Mouse (Mus musculus) testis, adult 2 months (tissue): ENCODE measurements at regions not wholly inside any gene's neighbourhood (a gene's known extent, or its start where the extent isn't known, plus 50 kb on each side); places are given as distances from the start of the nearest gene placed in this dataset.

Experiments used
- H3K27ac ChIP-seq: fragments of 200-500 bp; 2 replicates; pipeline ENCODE4 v1.5.1; 2012; ENCODE audit warnings: low read depth, low read length; ENCODE audit not compliant: control insufficient read depth, insufficient read depth
- H3K27me3 ChIP-seq: fragments of 200-500 bp; 2 replicates; pipeline ENCODE4 v1.6.1; 2012; ENCODE audit warnings: mild to moderate bottlenecking, low read length, moderate library complexity; ENCODE audit not compliant: control insufficient read depth, insufficient read depth
- H3K36me3 ChIP-seq: fragments of 200-500 bp; 2 replicates; pipeline ENCODE4 v1.6.1; 2012; ENCODE audit warnings: mild to moderate bottlenecking, low read length; ENCODE audit not compliant: control insufficient read depth, insufficient read depth
- H3K4me1 ChIP-seq: fragments of 200-500 bp; 2 replicates; pipeline ENCODE4 v1.6.1; 2012; ENCODE audit warnings: low read length; ENCODE audit not compliant: control insufficient read depth, insufficient read depth
- H3K4me3 ChIP-seq: fragments of 200-500 bp; 2 replicates; pipeline ENCODE4 v1.5.1; 2012; ENCODE audit warnings: low read depth, mild to moderate bottlenecking, low read length, moderate library complexity, mixed read lengths; ENCODE audit not compliant: control insufficient read depth
- CTCF ChIP-seq: fragments of 200-500 bp; IDR thresholded peaks from 2 replicates; pipeline ENCODE4 v1.5.1; 2012; ENCODE audit warnings: low read depth, mild to moderate bottlenecking, inconsistent platforms, low read length, moderate library complexity; ENCODE audit not compliant: control insufficient read depth, insufficient read depth, insufficient replicate concordance
- POLR2A ChIP-seq: fragments of 200-500 bp; IDR thresholded peaks from 2 replicates; pipeline ENCODE4 v1.6.1; 2012; ENCODE audit warnings: low read depth, mild to moderate bottlenecking, inconsistent platforms, low read length, moderate library complexity; ENCODE audit not compliant: control insufficient read depth

DNA sequence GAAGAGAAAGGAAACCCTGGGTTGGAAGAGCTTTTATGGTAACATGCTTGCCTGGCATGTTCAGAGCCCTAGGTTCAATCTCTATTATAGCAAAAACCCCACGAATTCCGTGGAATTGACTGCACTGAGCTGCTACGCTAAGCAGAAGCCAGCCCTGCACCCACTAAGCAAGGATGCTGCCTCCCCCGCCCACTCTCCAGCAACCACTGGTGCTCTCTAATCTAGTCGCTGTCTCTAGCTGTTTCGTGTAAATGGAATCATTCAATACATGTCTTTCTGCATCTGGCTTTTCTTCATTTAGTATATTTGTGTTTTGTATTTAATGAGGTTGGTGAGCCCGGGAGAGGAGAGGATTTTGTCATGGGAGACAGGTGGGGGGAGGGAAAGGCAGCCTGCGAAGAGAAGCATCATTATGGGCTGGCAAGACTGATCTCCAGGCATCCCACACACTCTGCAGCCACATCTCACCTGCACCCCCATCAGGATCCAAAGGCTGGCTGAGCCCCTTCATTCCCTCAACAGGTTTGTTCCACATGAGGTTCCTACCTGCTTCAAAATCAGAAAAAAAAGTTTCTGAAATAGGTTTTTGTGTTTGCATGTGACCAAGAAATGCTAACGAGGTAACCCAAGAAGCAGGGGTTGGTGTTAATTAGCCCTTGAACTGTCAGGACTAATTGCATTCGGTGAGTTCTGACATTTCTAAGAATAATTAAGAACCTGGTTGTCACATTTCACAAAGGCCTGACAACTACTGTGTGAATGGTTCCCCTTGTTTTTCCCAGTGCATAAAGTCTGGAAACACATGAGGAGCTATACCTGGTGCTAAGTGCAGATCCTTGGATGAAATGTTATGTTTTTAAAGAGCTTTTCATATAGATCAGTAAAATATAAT, 68.6 kb upstream of the Ubl3 start:
- H3K27ac ChIP-seq: no peak overlapping the region
- no peak for TF ChIP-seq POLR2A
- H3K36me3 ChIP-seq: no peaks in the 10 kb centered on the region
- no peaks in the 10 kb centered on the region for H3K27me3 ChIP-seq
- H3K4me1 ChIP-seq: peaks cover 4% of the 10 kb centered on the region
- H3K4me3 ChIP-seq: no peak overlapping the region

DNA sequence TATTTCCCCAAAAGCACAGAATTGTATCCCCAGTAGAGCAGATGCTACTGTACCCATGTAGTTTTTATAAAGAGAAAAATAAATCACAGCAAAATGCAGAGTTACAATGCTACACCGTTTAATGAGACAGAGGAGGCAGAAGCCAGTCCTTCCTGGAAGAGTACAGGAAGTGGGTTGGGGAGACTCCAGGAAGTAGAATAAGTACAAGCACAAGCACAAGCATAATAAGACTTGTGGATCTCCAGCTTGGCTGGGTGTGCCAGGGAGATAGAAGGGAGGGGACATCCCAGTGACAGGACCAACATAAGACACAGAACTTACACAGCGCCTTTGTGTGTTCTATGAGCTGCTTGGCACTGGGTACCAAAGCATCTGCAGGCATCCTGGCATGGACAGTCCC, 67.3 kb upstream of the Ubl3 start:
- no peak overlapping the region for H3K27ac ChIP-seq

DNA sequence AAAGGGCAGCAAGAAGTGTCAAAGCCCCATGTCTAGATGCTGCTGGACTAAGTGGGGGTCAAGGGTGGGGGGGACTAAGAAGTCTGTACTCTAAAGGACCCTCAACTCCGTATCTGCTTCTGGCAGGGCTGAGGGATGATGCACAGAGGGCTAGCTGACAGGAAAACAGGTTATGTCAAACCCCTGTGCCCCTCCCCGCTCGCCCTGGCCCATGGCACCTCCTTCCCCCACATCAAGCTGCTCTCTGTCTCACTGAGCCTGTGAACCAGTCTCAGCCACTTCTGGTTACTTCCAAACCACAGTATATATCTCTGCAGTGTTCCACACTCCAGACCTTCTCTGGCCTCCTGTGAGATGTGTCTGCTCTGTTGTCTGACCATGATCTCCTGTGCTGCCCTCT, 63.8 kb upstream of the Ubl3 start:
- Histone ChIP-seq H3K27me3 (no peaks in the 10 kb centered on the region), H3K36me3 (no peaks in the 10 kb centered on the region), H3K4me1 (peaks cover 2% of the 10 kb centered on the region), H3K27ac (no peak overlapping the region), H3K4me3 (no peak overlapping the region)
- TF ChIP-seq POLR2A (no peak), CTCF (no peak)

More for the DNA sequence above, 67.3 kb upstream of the Ubl3 start:
- TF ChIP-seq POLR2A: no peak
- TF ChIP-seq CTCF: no peak
- Histone ChIP-seq H3K36me3 (no peaks in the 10 kb centered on the region), H3K4me1 (peaks cover 2% of the 10 kb centered on the region), H3K27me3 (no peaks in the 10 kb centered on the region), H3K4me3 (no peak overlapping the region)

DNA sequence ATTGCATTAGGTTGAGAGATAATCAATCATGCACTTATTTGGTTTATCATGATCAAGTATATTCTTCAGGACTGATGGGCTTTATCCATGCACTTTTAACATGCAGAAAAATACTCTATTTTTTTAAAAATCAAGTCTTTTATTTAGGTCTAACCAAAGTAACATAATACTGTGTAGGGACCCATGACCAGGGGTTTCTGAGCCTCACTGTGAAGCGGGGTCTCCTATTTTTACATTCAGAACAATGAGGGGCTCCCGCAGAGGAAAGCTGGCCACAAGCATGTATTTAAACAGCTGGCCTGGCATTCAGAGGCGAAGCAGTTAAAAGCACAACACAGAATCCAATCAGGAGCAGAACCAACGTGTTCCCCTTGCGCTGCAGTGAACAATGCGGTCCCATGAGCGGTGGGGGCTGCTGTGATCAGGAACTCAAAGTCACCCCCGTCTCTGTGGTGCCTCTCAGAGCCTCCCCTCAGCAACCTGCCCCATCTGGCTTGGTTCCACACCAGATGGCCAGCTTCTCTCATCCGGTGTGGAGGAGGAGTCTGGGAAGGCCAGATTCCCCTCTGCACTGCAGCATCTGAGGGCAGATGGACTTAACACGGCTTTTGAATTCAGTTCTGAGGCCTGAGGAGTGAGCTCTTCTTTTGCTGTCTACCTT, 63.2 kb upstream of the Ubl3 start:
- H3K27ac ChIP-seq: no peak overlapping the region
- H3K27me3 ChIP-seq: no peaks in the 10 kb centered on the region
- no peak for TF ChIP-seq CTCF
- no peak for TF ChIP-seq POLR2A
- no peak overlapping the region for H3K4me3 ChIP-seq
- H3K36me3 ChIP-seq: no peaks in the 10 kb centered on the region
- peaks cover 2% of the 10 kb centered on the region for H3K4me1 ChIP-seq

DNA sequence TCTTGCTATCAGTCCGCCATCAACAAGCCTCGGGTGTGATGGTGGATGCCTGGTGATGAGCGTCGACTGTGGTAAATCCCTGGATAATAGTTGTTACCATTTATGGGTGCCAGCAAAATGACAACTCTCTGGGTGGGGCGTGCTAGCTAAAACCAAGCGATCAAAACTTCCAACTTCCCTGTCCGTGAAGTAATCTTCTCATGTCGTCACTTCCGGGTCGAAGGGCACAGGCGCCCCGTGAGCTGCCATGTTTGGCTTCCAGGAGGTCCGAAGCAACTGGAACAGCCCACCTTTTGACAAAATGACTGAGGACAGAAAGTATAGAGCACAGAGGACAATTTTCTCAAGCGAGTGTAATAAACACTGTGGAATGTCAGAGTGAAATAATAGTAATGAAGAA, 62.5 kb upstream of the Ubl3 start:
- Histone ChIP-seq H3K27ac (no peak overlapping the region), H3K36me3 (no peaks in the 10 kb centered on the region), H3K27me3 (no peaks in the 10 kb centered on the region), H3K4me1 (peaks cover 2% of the 10 kb centered on the region), H3K4me3 (peak overlapping the region; percentile 78)
- no peak for TF ChIP-seq POLR2A
- no peak for TF ChIP-seq CTCF

DNA sequence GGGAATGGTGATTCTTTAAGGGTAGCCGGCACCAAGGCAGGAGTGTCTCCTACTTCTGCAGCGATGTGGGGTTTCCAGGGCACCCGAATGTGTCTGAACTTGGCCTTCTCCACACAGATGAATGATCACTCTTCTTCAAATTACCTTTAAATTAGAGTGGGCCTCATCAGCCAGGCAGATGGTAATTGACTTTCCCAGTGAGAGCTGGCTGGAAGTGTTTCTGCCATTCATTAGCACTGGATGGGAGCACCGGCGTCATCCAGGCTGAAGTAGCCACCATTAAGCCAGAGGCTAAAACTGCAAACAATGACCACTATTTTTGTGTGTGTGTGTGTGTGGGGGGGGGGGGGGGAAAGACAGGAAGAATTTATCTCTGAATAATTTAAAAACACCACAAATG, 58.7 kb upstream of the Ubl3 start:
- Histone ChIP-seq H3K27me3 (no peaks in the 10 kb centered on the region), H3K36me3 (no peaks in the 10 kb centered on the region), H3K27ac (no peak overlapping the region), H3K4me3 (no peak overlapping the region), H3K4me1 (peaks cover 2% of the 10 kb centered on the region)
- no peak for TF ChIP-seq POLR2A
- no peak for TF ChIP-seq CTCF

DNA sequence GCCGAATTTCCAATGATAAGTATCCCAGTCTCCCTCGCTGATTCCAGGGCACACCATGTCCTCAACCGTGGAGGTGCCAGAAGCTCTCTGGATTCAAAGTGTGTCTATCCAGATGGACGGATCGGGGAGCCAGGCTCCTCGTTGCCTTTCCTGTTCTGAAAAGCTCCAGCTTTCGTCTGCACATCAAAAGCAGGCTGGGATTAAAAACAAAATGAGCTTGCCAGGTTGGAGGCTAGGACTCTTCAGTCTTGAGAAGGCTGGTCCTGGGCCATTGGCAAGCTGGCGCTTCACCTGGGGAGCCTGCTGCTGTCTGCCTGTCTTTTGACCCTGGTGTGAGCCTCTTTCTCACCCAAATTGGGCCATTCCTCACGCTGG, 56.9 kb upstream of the Ubl3 start:
- H3K4me3 ChIP-seq: no peak overlapping the region
- H3K27me3 ChIP-seq: no peaks in the 10 kb centered on the region
- no peak for TF ChIP-seq CTCF
- no peak for TF ChIP-seq POLR2A
- H3K27ac ChIP-seq: no peak overlapping the region; the same call in 1 of the 2 replicates
- no peaks in the 10 kb centered on the region for H3K36me3 ChIP-seq
- no peaks in the 10 kb centered on the region; the same call in 1 of the 2 replicates for H3K4me1 ChIP-seq
